Mouse (Mus musculus) adrenal gland, postnatal 25 days (tissue): Measurements from ENCODE around the gene Sipa1l1. TPM values are rescaled to one million over a fixed set of nuclear protein-coding genes. Genes with fewer than 3 reads are reported as not detected.

ENCODE experiments used
- DNase-seq: peaks from one replicate; pipeline ENCODE4 v3.0.0; 2021; ENCODE audit warnings: mixed read lengths
- total RNA-seq: library from RNA; stranded (reverse); gene quantifications from 2 replicates; pipeline ENCODE4 v1.2.3, GENCODE M21; 2021

The Sipa1l1 gene
- total RNA-seq, 1 experiment from 2014 or later, result 30.1 TPM

DNA sequence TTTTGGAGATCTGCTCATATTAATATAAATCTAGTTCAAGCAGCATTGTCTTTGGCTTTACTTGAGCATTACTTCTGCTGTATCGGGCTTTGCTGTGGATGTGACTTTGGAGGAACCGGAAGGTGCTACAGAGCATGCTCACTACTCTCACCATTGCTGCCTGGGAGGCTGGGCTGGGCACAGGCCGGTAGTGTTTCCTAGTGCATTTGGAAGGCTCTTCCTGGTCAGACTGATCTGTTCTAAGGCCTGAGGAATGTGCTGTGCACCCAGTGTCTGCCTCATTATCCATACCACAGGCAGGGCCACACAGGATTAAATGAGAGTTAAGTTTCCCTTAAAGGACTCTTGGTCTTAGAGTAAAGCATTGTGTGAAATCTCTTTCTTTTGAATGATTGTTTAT lies 79.4 kb downstream of the Sipa1l1 start:
- no peak for DNase-seq

DNA sequence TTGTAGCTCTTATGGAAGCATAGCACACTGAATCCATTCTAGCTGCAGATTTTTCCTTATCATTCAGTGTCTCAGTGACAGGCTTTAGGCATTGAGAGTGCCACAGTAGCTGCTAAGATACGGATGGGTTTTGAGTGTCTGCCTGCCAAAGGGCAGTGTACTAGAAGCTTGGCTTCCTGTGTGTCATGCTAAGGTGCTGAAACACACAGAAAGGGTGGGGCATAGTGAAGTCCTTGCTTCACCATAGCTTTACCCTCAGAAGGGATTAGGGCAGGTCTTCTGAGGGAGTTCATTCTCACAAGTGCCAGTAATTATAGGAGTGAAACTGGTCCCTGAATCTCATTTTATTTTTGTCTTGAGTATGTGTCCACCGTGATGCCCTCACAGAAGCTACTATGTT lies 82.2 kb downstream of the Sipa1l1 start:
- DNase-seq, result no peak

DNA sequence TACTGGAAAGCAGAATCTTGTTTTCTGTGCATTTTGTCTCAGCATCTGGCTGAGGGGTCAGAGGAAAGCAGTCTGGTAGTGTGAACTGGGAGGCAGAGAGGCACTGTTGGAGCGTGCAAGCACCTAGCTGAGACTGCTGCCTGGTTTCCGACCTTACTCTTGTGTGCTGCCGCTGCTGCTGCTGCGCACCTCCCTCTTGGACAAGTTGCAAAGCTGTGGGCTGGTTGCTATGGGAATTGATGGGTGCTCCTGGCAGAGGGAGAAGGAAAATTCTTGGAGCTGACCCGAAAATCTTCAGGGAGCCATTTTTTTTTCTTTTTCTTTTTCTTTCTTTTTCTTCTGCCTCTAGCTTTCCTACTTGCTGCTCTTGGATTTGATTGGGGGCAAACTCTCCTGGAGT lies 85.0 kb downstream of the Sipa1l1 start:
- peak; percentile 21 for DNase-seq

DNA sequence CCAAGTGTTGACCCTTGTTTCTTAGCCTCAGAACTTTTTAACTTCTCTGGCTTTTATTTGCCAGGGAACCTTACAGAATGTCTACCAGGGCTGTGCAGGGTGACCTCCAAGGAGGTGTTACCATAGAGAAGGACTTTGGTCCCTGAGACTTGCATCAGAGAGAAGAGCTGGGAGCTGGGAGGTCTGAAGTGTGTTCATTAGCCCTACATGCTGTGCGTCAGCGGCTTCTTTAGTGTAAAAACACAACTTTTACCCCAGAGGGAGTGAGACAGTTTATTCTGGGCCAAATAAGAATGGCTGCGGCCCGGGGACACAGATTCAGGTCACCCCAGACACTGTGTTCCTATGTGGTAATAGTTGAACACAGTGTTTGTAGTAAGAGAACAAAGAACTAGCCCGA lies 86.9 kb downstream of the Sipa1l1 start:
- no peak for DNase-seq

DNA sequence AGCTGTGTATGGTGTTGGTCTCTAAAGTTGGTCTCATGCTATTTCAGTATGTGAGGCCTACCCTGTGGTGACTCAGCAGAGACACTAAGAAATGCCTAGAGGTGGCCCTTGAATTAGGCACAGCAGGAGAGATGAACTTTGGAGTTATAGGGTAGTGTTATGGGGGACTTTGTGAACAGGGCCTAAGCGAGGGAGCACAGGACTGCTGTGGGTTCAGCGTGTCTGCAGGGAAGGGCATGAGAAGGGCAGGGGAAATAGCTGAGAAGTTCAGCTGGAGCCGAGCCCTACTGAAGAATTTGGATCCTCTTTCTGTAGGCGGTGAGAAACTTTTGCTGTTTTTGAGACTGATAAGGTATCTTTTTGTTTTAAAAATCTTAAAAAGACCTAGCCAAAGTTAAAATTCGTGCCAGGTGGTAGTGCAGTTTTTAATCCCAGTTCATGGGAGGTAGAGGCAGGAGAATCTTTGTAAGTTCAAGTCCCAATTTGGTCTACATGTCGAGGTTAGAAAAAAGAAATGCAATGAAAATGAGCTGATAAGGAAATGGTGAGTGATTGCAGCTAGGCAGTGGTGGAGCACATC lies 87.9 kb downstream of the Sipa1l1 start:
- DNase-seq, result no peak

DNA sequence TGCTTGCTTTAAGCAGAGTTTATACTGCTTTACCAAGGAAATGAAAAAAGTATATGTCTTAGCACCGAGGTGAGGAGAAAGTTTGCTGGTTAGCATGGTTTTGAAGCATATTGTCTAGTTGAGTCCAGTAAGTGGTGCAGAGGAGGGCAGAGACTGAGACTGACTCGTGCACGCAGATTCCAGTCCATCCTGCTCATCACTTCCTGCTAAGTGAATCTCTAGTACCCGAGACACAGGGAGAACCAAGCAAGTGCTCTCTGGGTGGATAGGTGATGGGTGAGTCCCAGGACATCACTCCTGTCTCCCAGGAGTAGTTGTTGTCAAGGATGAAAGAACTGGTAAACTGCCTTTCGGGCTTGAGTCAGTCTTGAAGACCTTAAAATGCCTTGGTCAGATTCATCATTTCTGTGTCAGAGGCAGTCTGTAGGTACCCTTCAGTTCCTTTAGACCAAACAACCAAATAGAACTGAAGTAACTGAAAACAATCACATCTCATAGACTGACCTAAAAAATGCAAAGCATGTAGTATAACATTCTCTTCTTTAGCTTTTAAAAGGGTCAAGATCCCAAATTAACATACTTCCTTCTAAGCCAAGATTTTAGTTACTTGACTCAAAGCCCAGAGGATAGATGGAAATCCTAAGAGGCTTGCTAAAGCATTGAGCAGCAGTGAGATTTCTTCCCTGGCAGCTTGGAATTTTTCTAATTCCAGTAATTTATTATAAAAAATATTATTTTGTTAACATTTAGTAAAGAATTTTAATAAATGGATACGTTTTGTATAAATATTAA lies 89.1 kb downstream of the Sipa1l1 start:
- no peak for DNase-seq

DNA sequence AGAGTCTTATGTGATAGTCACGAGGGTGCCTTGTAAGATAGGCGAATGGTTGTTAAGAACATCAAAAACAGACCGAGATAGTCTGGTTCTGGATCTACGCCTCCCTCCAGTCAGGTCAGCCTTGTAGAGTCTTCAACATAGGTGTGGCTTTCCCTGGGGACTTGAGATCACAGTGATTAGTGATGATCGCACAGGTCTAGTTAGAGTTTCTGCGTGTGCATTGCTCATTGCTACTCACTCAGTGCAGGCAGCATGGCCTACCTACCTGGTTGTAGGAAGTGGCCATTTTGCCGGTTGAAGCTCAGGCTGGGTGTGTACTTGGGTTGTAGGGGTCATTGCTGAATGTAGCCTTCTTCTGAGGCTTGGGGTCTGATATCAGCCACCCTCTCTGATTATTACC lies 94.3 kb downstream of the Sipa1l1 start:
- DNase-seq, result no peak

DNA sequence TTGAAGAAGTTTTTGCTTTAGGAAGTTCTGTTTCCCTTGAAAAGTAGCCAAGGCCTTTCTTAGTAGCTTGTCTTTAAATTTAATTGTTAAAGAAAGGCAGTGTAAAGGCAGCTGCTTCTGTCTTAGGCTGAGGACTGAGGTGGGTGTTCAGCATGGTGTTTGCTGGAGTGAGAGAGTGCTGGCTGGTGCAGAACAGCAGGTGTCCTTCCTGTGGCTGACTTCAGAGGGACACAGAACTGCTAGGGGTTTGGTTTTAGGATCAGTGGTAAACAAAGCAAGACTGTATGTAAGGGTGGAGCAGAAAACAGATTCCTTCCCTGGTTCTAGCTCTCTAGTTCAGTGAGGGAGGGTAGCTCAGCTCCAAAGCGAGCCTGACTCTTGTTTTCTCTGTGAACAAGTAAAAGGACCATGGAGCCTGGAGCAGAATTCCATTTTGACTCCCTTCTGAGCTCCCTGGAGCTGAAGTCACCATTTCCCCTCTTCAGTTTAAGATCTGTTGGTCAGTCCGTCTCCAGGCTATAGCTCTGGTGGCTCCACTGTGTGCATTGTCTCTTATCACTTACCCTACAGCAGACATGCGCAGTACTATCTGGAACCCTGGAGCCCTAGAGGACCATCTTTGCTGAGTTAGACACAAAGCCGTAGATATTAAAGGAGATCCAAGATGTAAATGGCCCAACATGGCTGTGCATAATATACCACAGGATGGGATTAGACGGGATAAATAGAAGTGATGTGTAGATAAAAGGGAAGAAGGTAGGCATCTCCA lies 95.1 kb downstream of the Sipa1l1 start:
- DNase-seq, result no peak

DNA sequence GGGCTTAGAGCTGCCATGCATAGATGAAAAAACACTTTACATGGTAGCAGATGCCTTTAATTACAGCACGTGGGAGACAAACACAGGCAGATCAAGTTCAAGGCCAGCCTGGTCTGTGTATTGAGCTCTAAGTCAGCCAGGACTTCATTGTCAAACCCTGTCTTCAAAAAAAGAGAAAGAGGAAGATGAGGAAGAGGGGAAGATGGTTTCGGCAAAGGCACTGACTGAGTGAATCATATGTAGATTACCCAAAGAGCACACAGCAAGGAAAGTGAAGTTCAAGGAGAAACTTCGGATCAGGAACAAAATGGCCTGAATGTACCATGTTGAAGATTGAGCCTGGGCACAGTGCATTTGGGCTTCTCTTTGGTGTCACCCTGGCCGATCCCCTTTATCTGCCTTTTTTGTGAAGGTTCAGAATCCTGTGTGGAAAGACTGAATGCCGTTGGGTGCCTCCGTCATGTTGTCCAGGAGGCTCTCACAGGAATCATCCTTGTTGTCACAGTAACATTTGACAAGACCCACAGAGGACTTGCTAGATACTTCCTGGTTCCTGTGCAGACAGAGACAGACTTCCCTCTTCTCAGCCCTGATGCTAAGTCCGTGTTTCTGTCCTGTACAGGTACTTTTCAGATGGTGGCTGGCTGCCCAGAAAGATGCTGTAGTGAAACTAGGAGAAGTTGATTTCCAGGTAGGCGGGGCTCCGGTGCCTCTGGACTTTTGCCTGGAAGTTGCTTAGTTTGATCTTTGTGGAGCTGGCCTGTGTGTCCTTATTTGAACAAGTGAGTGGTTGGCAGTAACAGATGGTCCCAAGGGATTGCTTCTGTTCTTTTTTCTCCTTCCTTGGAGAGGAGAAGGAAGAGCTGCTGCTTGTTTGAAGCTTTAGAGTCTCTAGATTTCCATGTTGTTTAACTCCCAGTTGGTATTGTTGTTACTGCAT lies 96.5 kb downstream of the Sipa1l1 start:
- DNase-seq, result peak; percentile 35

DNA sequence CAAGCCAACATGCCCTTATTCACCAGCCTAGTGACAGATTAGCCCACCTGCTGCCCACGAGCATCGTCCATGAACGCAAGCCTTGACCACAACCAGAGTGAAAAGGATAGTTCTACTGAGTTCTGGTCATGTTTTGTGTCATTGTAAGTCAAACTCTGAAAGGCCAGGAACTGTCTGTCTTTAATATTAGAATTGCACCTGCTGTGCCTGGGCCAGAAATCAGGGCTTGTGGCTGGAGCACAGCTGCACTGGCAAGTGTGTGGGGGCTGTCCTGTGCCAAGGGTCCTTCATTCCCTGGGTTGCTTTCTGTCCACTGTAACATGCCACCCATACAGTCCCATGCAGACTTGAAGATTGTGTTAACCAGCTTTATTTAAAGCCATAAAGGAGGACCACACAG lies 102.3 kb downstream of the Sipa1l1 start:
- no peak for DNase-seq

DNA sequence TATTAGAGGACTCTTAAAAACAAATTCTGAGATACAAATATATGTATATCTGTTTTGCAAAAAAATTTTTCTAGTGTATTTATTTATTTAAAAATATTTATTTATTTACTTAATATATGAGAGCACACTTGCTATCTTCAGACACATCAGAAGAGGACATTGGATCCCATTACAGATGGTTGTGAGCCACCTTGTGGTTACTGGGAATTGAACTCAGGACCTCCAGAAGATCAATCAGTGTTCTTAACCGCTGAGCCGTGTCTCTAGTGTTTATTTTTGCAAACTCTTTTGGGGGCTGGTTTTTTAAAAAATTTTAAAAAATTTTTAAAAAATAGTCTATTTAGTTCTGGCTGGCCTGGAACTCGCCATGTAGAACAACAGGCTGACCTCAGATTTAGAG lies 104.4 kb downstream of the Sipa1l1 start:
- no peak for DNase-seq

DNA sequence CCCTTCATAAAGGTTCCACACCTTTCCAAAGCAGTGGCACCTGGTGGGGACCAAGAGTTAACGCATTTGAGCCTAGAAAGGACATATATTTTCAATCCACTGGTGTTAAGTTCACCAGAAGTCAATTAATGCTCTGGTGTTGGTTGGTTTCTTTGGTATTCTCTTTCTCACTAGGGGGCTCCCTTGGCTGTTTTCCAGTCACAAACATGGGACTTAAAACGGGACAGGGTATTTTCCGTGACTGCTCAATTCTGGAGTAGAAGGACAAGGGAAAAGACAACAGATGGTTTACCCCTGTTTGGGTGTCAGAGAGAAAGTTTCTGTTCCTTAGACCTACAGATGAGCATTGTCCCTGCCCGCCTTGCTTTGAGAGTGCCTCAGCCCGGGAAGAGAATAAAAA lies 105.5 kb downstream of the Sipa1l1 start:
- no peak for DNase-seq

DNA sequence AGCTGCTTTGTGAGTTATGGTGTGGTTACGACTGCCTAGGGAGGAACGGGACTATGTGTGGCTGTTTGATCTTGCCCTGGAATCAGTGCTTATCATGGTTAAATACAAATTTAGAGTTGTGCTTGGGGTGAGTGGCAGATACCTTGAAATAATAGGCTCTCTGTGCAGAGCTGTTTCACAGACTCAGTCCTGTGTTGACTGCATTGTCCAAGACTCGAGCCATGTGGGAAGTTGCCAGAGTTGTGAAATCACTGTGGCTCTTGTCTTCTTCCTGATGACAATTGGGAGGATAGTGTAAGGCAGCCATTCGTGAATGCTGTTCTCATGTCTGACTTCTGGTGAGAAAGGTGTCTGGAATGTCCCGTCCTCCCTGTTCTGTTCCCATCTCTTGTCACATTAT lies 106.6 kb downstream of the Sipa1l1 start:
- peak; percentile 15 for DNase-seq

DNA sequence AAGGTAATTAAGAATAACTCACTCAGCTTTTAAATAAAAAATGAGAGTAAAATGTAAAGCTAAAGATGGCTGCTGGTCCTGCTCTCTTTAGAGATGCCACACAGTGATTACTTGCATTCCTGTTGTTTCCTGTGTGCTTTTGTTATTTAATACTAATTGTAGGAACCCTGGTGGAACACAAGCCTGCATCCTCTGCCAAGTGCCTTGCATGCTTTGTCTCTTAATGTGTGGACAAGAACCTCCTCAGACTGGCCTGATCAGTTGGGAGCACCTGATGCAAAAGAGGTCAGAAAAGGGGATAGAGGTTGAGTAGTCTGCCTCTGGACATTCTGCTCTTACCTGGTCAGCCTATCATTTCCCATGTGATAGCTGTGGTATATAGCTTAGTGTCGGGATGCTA lies 107.5 kb downstream of the Sipa1l1 start:
- DNase-seq, result no peak

DNA sequence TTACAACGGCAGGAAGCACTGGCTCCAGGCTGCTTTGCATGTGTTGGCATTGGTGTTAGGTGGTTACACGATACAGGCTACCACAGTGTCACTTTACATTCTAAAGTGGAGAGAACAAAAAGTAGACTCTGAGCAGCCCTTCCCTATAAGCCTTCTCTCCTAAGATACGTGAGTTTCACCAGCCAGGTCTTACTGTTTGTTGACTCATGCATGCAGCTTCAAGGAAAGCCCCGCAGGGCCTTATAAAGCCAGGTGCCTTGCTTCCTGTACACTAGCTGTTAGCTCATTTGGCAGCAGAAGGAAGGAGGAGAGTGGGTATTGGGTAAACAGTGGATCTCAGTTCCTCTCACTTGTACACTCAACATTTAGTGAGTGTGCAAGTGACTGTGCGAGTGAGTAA lies 115.5 kb downstream of the Sipa1l1 start:
- DNase-seq, result no peak

DNA sequence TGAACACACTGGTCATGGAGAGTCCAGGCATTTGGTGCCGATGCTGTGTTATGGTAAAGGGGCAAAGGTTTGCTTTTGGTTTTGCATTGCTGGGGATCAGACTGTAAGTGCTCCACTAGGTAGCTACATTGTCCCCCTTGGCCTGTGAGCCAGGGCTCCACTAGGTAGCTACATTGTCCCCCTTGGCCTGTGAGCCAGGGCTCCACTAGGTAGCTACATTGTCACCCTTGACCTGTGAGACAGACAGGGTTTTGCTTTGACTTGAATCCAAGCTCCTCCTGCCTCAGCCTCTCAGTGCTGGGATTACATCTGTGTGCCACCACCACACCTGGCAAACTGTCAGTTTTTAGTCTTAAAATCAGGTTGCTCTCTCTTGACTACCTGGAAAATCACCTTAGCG lies 115.9 kb downstream of the Sipa1l1 start:
- no peak for DNase-seq

DNA sequence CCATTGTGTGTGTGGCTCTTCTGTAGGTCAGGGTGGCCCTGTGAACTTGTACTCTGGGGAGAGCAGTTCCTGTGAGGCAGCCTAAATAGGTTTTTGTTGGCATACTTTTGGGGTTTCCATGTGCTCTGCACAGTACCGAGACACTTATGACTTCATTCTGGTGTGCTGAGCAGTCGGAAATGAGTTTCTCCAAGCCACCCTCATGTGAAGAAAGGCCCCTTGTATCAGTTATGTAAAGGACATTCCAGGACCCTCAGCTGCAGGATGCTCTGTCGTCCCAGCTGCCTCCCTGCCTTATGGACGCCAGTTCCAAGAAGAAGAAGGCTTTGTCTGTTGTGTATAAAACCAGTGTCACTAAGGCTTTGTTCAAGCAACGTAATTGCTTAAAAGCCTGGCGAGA lies 116.9 kb downstream of the Sipa1l1 start:
- no peak for DNase-seq

DNA sequence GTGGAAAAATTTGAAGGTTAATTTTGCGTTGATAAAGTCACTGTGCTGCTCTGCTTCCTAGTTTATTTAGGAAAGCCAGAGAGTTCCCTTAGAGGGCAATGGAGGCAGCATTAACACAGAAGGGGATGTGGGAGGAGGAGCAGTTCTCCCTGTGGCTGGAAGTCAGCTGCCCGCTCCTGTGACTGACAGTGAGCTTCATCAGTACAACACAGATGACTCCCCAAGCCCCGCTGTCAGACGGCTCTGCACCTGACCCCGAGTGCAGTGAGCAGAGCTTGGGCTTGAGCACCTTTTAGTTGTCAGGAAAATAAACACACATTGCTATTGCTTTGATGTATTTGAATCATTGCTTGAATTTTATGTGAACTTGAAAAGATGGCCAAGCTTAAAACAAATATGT lies 117.7 kb downstream of the Sipa1l1 start:
- no peak for DNase-seq

DNA sequence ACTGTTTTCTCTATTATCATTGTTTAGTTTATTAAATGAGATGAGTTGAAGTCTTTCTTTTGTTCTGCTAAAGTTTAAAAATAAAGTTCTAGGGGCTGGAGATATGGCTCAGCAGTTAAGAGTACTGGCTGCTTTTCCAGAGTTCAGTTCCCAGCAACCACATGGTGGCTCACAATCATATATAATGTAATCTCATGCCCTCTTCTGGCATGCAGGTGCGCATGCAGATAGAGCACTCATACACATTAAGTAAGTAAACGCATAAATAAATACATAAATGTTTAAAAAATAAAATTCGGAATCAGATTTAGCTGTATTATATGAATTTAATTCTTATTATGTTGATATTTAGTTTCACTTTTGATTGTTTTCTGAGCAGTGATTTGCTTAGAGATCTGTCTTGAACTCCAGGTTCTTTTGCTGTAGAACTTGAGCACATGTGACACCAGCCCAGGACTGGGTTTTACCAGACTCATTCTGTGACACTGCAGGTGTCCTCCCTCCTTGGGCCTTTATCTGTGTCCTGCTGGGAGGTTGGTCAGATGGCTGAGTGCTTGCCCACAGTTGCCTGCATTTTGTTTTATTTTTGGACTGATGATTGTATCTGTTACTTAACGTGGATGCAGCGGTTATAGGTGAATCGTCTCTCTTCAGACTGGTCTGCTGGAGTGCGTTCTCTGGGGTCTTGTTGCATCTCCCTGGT lies 124.6 kb downstream of the Sipa1l1 start:
- no peak for DNase-seq

DNA sequence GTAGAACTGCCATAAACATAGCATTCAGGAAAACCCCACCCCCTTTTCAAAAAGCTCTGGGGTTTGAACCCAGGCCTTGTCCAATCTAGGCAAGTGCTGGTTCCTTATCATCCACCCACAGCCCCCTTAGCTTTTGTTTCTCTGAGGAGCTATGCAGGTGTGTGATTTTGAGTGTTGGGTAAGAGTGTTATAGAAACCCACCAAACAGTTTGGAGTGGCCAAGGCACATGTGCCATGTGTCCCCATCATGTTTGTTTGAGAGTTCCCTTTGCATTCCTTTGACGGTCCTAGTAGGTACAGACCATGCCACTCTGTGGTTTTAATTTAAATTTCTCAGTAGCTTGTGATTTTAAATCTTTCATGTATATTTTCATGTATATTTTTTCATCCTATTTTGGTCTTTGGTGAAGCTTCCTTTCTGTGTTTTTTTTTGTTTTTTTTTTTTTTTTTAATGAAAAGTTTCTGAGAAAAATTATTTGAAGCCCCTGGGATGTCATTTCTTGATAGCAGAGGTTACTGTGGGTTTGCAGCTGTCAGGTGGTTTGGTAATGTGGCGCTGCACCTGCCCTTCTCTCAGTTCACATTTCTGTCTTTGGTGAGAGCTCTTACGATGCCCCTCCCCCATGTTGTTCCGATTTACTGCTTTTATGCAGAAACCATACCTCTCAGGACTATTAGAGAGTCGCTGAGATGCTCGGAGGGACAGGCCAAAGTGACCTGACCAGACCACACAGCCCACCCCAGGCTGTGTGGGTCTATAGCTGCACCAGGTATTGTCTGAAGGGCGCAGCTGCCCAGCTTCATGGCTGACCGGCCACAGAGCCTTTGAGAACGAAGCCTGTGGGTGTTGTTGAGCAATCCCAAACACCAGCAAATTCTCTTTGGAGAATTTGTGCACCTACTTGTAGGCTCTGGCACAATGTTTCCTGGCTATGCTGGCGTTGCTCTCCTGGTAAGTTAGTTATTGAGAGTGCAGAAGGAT lies 126.1 kb downstream of the Sipa1l1 start:
- no peak for DNase-seq
